Mouse (Mus musculus): ENCODE data around the gene Rasgef1c. TPM values are rescaled to one million over a fixed set of nuclear protein-coding genes. Genes with fewer than 3 reads are reported as not detected.

Gene Rasgef1c
- total RNA-seq, 2 experiments from 2014 or later: 1.5 to 1.9 TPM

DNA sequence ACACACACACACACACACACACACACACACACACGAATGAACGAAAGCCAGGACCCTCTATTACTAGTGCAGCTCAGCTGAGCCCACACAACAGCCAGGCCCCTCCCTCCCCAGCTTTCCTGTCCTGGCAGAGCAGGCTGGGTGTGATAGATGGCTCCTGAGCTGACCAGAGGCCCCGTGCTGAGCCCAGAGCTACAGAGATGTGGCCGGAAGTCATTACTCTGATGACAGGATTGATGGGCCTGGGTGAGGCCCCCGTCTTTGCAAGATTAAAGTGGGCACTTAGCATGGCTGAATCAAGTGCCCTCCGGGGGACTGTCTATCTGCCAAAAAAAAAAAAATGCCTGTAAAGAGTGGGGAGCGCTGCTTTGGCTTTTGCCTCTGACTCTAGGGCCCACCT, 30.2 kb downstream of the Rasgef1c start:
- no peak for TF ChIP-seq CTCF (conservative IDR thresholded peaks at IDR 0.05)
- no peak for DNase-seq (ENCODE audit: low spot score in 2 of 2)
- Histone ChIP-seq H3K4me3 (no peak overlapping the region), H3K27ac (no peak overlapping the region)

DNA sequence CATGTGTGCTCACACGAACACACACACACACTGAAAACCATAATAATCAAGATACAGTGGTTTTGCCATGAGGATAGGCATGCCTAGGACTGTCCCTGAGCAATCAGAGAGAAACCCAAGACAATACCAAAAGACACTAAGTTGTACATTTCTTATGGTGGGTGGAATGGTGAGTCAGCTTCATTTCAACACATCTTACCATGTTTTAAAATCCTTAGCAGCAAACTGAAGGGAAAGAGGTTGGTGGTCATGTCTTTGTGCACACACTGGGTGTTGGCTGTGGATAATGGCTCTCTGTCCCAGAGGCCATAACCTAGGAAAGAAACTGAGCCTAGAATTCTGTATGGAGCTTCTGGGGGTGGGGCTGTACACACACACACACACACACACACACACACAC, 32.2 kb downstream of the Rasgef1c start:
- TF ChIP-seq CTCF (conservative IDR thresholded peaks at IDR 0.05): no peak
- Histone ChIP-seq H3K27ac (no peak overlapping the region), H3K4me3 (no peak overlapping the region)
- no peak for DNase-seq (ENCODE audit: low spot score in 2 of 2)

DNA sequence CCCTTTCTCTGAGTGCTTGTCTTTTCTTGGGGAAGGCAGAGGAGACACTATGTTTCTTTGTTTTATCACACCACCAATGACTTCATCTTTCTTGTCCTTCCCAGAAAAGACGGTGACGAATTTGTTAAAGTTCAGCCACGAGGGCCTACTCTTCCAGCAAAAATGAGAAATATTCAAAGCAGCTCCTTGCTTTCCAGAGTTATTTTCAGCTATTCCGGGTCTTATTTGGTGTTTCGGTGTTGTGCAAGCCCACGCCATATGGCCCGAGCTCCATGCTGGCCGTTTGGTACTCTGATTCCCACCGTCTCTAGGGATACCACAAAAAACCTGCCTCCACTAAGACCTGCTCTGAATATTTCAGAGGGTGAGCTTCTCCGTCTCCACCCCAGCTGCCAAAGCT, 32.7 kb downstream of the Rasgef1c start:
- H3K27ac ChIP-seq: no peak overlapping the region
- TF ChIP-seq CTCF (conservative IDR thresholded peaks at IDR 0.05): no peak
- no peak overlapping the region for H3K4me3 ChIP-seq
- DNase-seq (ENCODE audit: low spot score in 2 of 2): no peak

DNA sequence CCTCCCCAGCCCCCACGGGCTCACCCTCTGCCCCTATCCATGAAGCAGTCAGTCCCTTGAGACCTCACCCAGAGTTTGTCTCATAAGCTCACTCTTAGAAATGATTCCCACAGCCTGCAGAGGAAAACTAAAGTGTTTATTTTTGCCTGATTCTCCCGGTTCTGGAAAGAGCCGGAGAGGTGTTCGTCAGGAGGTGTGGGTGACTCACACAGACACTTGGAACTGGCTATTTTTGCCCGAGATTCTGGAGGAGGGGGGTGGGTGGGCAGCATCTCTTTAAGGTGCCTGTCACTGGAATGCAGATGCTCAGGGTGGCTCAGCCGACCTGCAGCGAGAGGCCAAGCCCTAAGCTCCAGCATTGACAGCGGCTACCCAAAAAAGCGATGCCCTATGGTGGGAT, 34.8 kb downstream of the Rasgef1c start:
- Histone ChIP-seq H3K4me3 (no peak overlapping the region), H3K27ac (no peak overlapping the region)
- no peak for DNase-seq (ENCODE audit: low spot score in 2 of 2)
- TF ChIP-seq CTCF (conservative IDR thresholded peaks at IDR 0.05): no peak

DNA sequence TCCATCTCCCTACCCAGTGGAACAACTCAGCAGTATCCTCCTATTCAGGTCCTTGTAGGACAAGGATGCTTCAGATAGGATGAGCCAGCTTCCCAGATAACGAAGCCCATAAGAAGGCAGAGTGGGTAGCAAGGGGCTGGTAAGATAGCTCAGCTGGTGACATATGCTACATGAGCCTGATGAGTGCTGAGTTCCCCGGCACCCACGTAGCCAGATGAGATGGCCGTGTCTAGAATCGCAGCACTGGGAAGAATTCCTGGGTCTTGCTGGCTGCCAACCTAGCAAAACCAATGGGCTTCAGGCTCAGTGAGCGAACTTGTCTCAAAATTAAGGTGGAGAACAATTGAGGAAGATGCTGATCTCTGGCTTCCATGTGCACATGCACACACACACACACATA, 36.1 kb downstream of the Rasgef1c start:
- no peak for TF ChIP-seq CTCF (conservative IDR thresholded peaks at IDR 0.05)
- Histone ChIP-seq H3K27ac (no peak overlapping the region), H3K4me3 (no peak overlapping the region)
- DNase-seq (ENCODE audit: low spot score in 2 of 2): no peak

DNA sequence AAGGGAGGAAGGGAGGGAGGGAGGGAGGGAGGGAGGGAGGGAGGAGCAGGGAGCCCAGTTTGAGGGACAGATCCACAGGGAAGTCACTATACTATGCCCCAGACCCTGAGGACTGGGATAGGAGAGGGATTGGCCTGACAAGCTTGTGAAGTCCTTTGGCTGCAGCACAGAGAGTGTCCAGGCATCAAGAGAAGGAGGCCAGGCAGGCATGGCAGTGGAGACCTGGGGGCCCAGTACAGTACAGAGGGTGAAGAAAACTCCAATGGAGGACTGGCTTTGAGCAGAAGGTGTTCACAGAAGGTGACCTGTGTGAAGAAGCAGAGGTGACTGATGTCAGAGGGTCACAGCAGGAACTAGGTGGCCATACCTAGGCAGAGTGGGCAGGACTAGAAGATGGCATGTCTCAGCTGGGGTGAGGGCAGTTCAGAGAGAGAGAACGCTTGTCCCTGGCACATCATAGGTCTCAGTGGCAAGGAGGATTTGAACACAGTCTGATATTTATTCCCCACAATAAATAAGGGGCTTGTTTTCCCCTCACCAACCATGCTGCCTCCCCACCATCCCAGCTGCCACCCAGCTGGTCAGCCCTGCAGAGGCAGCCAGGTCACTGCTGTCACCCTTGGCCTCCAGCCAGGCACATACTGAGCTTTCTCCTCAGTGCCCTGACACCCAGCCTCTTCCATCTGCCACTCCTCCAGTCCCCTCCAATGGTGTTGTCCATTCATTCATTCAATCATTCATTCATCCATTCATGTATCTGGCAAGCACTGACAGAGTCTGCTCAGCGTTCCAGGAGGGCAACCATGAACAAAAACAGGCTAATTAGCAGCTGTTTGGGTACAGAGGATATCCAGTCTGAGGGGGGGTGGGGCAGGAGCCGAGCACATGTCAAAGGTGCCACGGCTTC, 36.9 kb downstream of the Rasgef1c start:
- peak; percentile 61 to 71 for DNase-seq (ENCODE audit: low spot score in 2 of 2)
- no peak for TF ChIP-seq CTCF (conservative IDR thresholded peaks at IDR 0.05)
- Histone ChIP-seq H3K27ac (no peak overlapping the region), H3K4me3 (no peak overlapping the region)

DNA sequence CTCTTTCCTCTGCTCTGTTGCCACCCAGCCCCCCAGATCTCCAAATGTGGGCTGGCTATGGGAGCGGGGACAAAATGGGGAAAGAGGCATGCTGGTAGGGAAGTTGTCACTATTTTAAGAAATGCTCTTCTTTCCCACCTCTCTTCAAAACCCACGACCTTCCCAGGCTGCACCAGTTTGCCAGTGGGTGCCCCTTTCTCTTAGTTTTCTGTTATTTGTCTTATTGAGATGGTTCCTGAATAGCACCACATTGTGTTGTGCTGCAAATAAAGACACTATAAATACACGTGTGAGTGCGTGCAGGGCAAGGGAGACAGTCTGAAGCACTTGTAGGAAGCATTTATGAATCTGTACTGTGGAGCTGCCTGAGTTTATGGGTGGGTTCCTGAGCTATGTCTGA, 41.2 kb downstream of the Rasgef1c start:
- TF ChIP-seq CTCF (conservative IDR thresholded peaks at IDR 0.05): no peak
- no peak overlapping the region for H3K27ac ChIP-seq
- DNase-seq (ENCODE audit: low spot score in 2 of 2): no peak
- no peak overlapping the region for H3K4me3 ChIP-seq

DNA sequence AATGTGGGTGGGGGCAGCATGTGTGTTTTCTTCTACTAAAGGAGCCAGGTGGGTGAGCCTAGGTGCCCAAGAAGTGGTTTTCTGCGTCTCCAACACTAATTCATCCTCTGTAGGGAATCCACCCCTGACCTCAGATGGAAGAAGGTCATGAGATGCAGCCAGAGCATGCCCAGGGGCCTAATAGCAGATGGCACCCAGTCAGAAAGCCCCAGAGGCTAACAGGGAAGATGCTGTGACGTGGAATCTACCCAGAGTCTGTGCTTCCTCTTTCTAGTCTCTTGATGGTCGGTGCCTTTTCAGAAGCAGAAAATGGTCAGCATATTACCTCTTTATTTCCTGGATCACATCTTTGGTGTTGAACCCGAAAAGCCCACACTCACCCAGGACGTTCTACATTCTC, 42.3 kb downstream of the Rasgef1c start:
- H3K4me3 ChIP-seq: no peak overlapping the region
- H3K27ac ChIP-seq: no peak overlapping the region
- no peak for TF ChIP-seq CTCF (conservative IDR thresholded peaks at IDR 0.05)
- no peak for DNase-seq (ENCODE audit: low spot score in 2 of 2)

DNA sequence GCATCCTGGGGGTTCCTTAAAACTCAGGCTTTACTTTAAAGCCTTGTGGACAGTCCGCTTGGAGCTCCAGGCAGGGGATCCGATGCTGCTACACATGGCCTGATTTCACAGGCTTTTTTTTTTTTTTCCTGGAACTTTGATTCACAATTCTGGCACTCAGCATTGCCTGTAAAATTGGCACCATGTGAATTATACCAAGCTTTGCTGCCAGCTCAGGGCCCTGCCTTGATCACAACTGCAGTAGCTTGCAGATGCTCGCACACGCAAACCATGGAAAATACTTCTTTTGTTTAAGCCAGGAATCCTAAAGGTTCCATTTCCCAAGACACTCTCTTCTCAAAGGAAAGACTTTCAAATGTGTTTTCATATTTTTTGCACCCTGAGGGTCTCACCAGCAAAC, 44.1 kb downstream of the Rasgef1c start:
- TF ChIP-seq CTCF (conservative IDR thresholded peaks at IDR 0.05): no peak
- H3K4me3 ChIP-seq: no peak overlapping the region
- no peak overlapping the region for H3K27ac ChIP-seq
- DNase-seq (ENCODE audit: low spot score in 2 of 2): no peak

DNA sequence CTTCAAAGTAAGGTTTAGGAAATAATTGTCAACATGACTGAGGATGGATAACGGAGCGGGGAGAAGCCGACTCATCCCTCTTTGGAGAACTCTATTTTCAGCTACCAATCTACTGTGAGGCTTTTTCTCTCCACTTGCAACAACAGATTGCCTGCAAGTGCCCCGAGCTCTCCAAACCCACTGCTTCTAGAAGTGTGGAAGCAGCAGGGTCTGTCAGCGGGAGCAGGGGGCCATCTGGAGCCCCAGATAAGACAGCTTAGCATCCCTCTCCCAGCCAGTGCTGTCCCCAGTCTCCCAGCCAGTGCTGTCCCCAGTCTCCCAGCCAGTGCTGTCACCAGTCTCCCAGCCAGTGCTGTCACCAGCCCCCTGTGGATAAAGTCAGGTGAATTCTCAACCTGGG, 48.2 kb downstream of the Rasgef1c start:
- H3K27ac ChIP-seq: no peak overlapping the region
- no peak for TF ChIP-seq CTCF (conservative IDR thresholded peaks at IDR 0.05)
- peak in 1 of 2 experiments; percentile 24 for DNase-seq (ENCODE audit: low spot score in 2 of 2)
- H3K4me3 ChIP-seq: no peak overlapping the region

DNA sequence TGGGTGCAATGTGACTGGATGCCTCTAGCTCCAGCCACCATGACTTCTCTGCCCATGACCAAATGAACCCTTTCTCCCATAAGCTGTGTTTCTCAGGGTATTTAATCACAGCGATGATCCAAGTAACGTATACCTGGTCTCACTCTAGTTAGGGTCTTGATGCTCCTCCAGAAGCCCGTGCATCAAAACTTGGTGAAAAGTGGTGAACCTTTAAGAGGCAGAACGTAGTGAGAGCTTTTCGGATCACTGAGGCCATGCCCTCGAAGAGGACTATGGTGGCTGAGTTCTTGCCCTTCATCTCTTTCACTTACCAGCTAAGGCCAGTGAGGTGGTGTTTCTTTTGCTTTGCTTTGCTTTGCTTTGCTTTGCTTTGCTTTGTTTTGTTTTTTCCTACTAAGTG, 52.0 kb downstream of the Rasgef1c start:
- Histone ChIP-seq H3K4me3 (no peak overlapping the region), H3K27ac (no peak overlapping the region)
- no peak for DNase-seq (ENCODE audit: low spot score in 2 of 2)
- TF ChIP-seq CTCF (conservative IDR thresholded peaks at IDR 0.05): no peak

DNA sequence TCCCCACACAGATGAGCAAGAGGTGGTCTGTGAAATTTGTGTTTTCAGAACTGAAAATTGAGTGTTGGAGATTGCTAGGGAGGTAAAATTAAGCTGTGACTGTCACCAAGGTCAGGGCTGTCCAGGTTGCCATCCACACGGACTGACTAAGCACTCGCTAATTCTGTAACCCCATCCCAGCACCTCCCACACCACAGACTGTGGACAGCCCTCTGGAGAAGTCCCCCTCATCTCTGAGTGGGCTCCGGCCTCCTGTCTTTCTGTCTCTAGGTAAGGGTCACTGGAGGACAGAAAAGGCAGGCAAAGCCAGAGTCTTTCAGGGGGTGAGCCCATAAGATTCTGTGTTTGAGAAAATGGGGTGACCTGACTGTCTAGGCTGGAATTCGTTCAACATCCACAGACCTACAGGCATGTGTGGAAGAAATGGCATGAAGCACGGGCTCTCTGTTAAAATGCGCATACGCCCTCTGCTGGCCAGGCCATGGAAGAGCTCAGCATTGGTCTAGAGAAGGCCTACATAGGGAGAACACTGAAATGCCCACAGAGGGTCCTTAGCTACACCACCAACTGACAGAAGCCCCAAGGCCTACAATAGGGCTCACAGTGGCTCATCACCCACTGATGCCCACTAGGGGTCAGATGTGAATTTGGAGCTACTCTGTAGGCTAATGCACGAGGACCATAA, 54.1 kb downstream of the Rasgef1c start:
- TF ChIP-seq CTCF (conservative IDR thresholded peaks at IDR 0.05): peak; percentile 95
- Histone ChIP-seq H3K4me3 (no peak overlapping the region), H3K27ac (no peak overlapping the region)
- DNase-seq (ENCODE audit: low spot score in 2 of 2): peak; percentile 71 to 85

DNA sequence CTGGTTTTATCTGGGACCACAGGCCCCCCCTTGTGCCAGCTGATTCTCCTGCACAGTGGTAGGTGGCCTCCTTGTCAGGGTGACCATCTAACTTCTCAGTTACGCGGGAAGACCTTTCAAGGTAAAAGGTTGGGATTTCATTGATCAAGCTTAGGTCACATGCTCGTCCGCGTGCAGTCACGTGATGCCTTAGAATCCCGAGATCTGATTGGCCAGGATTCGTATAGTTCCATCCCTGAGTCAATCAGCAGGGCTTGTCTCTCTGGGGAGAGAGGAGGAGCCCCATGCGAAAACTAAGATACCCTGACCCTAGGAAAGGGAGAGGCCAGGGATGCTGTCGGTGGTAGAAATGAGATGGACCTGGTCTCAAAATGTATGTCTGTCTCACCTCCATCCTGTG, 56.4 kb downstream of the Rasgef1c start:
- Histone ChIP-seq H3K4me3 (no peak overlapping the region), H3K27ac (no peak overlapping the region)
- DNase-seq (ENCODE audit: low spot score in 2 of 2): no peak
- TF ChIP-seq CTCF (conservative IDR thresholded peaks at IDR 0.05): no peak

All from layer of hippocampus, adult 2 months (tissue).